Mouse (Mus musculus): ENCODE results near the gene Igfn1. TPM values are rescaled to one million over a fixed set of nuclear protein-coding genes. Genes with fewer than 3 reads are reported as not detected.

Gene Igfn1
- polyA plus RNA-seq, 1 experiment = not detected

GRCm38 (mm10) chr1:135941259-135942006, 64.7 kb downstream of the Igfn1 start:
- 61% methylated on average over 6 of the region's 6 CpGs for WGBS
- no peak for TF ChIP-seq POLR2A (IDR thresholded peaks at IDR 0.05; ENCODE audit: borderline replicate concordance, control insufficient read depth, low read depth, low read length)
- no peak for TF ChIP-seq CTCF (IDR thresholded peaks at IDR 0.05; ENCODE audit: control insufficient read depth, insufficient read depth, low read length)
- peak overlapping the region; percentile 9 for H3K4me3 ChIP-seq (replicated peaks; ENCODE audit: control insufficient read depth, low read depth, low read length)
- H3K27ac ChIP-seq (ENCODE audit: control insufficient read depth, insufficient read depth, low read depth, low read length, poor library complexity) = peak overlapping the region; percentile 96
- peaks cover 4% of the 10 kb centered on the region for H3K4me1 ChIP-seq (ENCODE audit: control insufficient read depth, insufficient read depth, low read length)

- Histone ChIP-seq H3K4me3 (replicated peaks; ENCODE audit: control insufficient read depth, low read depth, low read length) (no peak overlapping the region), H3K4me1 (ENCODE audit: control insufficient read depth, insufficient read depth, low read length) (peaks cover 2% of the 10 kb centered on the region), H3K27ac (ENCODE audit: control insufficient read depth, insufficient read depth, low read depth, low read length, poor library complexity) (no peak overlapping the region)
- 78% methylated on average over 1 of the region's 1 CpGs for WGBS
- no peak for TF ChIP-seq CTCF (IDR thresholded peaks at IDR 0.05; ENCODE audit: control insufficient read depth, insufficient read depth, low read length)
- no peak for TF ChIP-seq POLR2A (IDR thresholded peaks at IDR 0.05; ENCODE audit: borderline replicate concordance, control insufficient read depth, low read depth, low read length)
Measured at GRCm38 (mm10) chr1:135936091-135936490, 70.1 kb downstream of the Igfn1 start.

GRCm38 (mm10) chr1:135933704-135934293, 72.3 kb downstream of the Igfn1 start:
- Histone ChIP-seq H3K27ac (ENCODE audit: control insufficient read depth, insufficient read depth, low read depth, low read length, poor library complexity) (no peak overlapping the region), H3K4me3 (replicated peaks; ENCODE audit: control insufficient read depth, low read depth, low read length) (no peak overlapping the region), H3K4me1 (ENCODE audit: control insufficient read depth, insufficient read depth, low read length) (no peaks in the 10 kb centered on the region)
- 85% methylated on average over 18 of the region's 18 CpGs for WGBS
- no peak for TF ChIP-seq POLR2A (IDR thresholded peaks at IDR 0.05; ENCODE audit: borderline replicate concordance, control insufficient read depth, low read depth, low read length)
- TF ChIP-seq CTCF (IDR thresholded peaks at IDR 0.05; ENCODE audit: control insufficient read depth, insufficient read depth, low read length) = no peak

- TF ChIP-seq POLR2A (IDR thresholded peaks at IDR 0.05; ENCODE audit: borderline replicate concordance, control insufficient read depth, low read depth, low read length) = no peak
- Histone ChIP-seq H3K4me1 (ENCODE audit: control insufficient read depth, insufficient read depth, low read length) (no peaks in the 10 kb centered on the region), H3K4me3 (replicated peaks; ENCODE audit: control insufficient read depth, low read depth, low read length) (no peak overlapping the region), H3K27ac (ENCODE audit: control insufficient read depth, insufficient read depth, low read depth, low read length, poor library complexity) (no peak overlapping the region)
- 55% methylated on average over 3 of the region's 3 CpGs for WGBS
Measured at GRCm38 (mm10) chr1:135929876-135930275, 76.3 kb downstream of the Igfn1 start.

GRCm38 (mm10) chr1:135925848-135926247, 80.3 kb downstream of the Igfn1 start:
- WGBS = 65% methylated on average over 5 of the region's 5 CpGs
- TF ChIP-seq POLR2A (IDR thresholded peaks at IDR 0.05; ENCODE audit: borderline replicate concordance, control insufficient read depth, low read depth, low read length) (no peak), CTCF (IDR thresholded peaks at IDR 0.05; ENCODE audit: control insufficient read depth, insufficient read depth, low read length) (no peak)
- Histone ChIP-seq H3K27ac (ENCODE audit: control insufficient read depth, insufficient read depth, low read depth, low read length, poor library complexity) (no peak overlapping the region), H3K4me3 (replicated peaks; ENCODE audit: control insufficient read depth, low read depth, low read length) (no peak overlapping the region), H3K4me1 (ENCODE audit: control insufficient read depth, insufficient read depth, low read length) (no peaks in the 10 kb centered on the region; the same call in 1 of the 2 replicates)

GRCm38 (mm10) chr1:135924377-135924994, 81.7 kb downstream of the Igfn1 start:
- no peaks in the 10 kb centered on the region; the same call in 1 of the 2 replicates for H3K4me1 ChIP-seq (ENCODE audit: control insufficient read depth, insufficient read depth, low read length)
- no peak overlapping the region for H3K4me3 ChIP-seq (replicated peaks; ENCODE audit: control insufficient read depth, low read depth, low read length)
- 54% methylated on average over 5 of the region's 5 CpGs for WGBS
- no peak overlapping the region for H3K27ac ChIP-seq (ENCODE audit: control insufficient read depth, insufficient read depth, low read depth, low read length, poor library complexity)
- TF ChIP-seq POLR2A (IDR thresholded peaks at IDR 0.05; ENCODE audit: borderline replicate concordance, control insufficient read depth, low read depth, low read length) (no peak), CTCF (IDR thresholded peaks at IDR 0.05; ENCODE audit: control insufficient read depth, insufficient read depth, low read length) (no peak)

GRCm38 (mm10) chr1:135923229-135923628, 82.9 kb downstream of the Igfn1 start:
- WGBS = 69% methylated on average over 7 of the region's 7 CpGs

GRCm38 (mm10) chr1:135918644-135919407, 87.3 kb downstream of the Igfn1 start, which contains the start of gene Pkp1:
Gene Pkp1 (minus strand): TSS chr1:135919207.
- TF ChIP-seq CTCF (IDR thresholded peaks at IDR 0.05; ENCODE audit: control insufficient read depth, insufficient read depth, low read length) = no peak
- no peak for TF ChIP-seq POLR2A (IDR thresholded peaks at IDR 0.05; ENCODE audit: borderline replicate concordance, control insufficient read depth, low read depth, low read length)
- no peaks in the 10 kb centered on the region for H3K4me1 ChIP-seq (ENCODE audit: control insufficient read depth, insufficient read depth, low read length)
- no peak within 1 kb of the TSS for H3K4me3 ChIP-seq (replicated peaks; ENCODE audit: control insufficient read depth, low read depth, low read length)
- WGBS = 4% methylated on average over 67 of the region's 67 CpGs
- H3K27ac ChIP-seq (ENCODE audit: control insufficient read depth, insufficient read depth, low read depth, low read length, poor library complexity) = no peak within 1 kb of the TSS

More at GRCm38 (mm10) chr1:135923229-135923628, 82.9 kb downstream of the Igfn1 start:
- no peak overlapping the region for H3K27ac ChIP-seq (ENCODE audit: control insufficient read depth, insufficient read depth, low read depth, low read length, poor library complexity)
- no peak overlapping the region for H3K4me3 ChIP-seq (replicated peaks; ENCODE audit: control insufficient read depth, low read depth, low read length)
- H3K4me1 ChIP-seq (ENCODE audit: control insufficient read depth, insufficient read depth, low read length) = no peaks in the 10 kb centered on the region; the same call in 1 of the 2 replicates
- TF ChIP-seq CTCF (IDR thresholded peaks at IDR 0.05; ENCODE audit: control insufficient read depth, insufficient read depth, low read length) (no peak), POLR2A (IDR thresholded peaks at IDR 0.05; ENCODE audit: borderline replicate concordance, control insufficient read depth, low read depth, low read length) (no peak)
